Mouse (Mus musculus): ENCODE measurements around the gene Cyp2d22. TPM values are rescaled to one million over a fixed set of nuclear protein-coding genes. Genes with fewer than 3 reads are reported as not detected.

The Cyp2d22 gene
- polyA plus RNA-seq, 1 experiment from 2014 or later, result 3.8 TPM

DNA sequence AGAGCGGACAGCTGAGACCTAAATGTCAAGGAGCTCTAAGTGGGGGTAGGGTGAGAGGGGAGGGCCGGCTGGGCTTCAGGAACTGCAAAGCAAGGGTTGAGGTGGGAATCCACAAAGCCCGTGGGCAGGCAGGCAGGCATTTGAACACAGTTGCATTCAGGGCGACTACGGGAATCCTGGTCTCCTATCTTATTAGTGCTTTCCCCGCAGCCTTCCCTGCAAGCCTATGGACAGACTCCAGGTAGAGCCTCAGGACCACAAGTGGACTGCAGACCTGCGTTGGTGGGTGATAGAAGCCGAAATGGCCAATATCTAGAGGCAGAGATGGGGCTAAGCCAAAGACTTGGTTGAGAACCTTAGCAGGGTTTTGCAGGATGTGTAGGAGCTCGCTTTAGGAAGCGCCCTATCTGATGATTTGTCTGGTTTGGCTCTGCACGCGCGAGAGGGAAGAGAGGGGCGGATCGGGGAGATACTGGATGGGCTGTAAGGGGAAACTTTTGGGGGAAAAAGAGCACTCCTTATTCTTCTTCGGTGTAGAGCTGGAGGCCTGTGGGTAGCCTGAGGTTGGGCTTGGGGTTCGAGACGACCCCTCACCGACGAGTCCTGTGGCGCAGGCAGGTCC is 39.5 kb downstream of the Cyp2d22 start:
- H3K36me3 ChIP-seq (replicated peaks), result peaks cover 12% of the 10 kb centered on the region
- 37% methylated on average over 21 of the region's 21 CpGs for WGBS
- H3K4me3 ChIP-seq, result peak overlapping the region; percentile 54
- DNase-seq (ENCODE audit: extremely low spot score, low spot score), result no peak
- H3K27me3 ChIP-seq (ENCODE audit: poor library complexity, severe bottlenecking), result peaks cover 33% of the 10 kb centered on the region
- H3K27ac ChIP-seq, result peak overlapping the region; percentile 86
- peaks cover 61% of the 10 kb centered on the region for H3K4me1 ChIP-seq
- no peaks in the 10 kb centered on the region for H3K9me3 ChIP-seq

- Histone ChIP-seq H3K27me3 (ENCODE audit: poor library complexity, severe bottlenecking) (peaks cover 33% of the 10 kb centered on the region), H3K27ac (no peak overlapping the region), H3K4me1 (peaks cover 61% of the 10 kb centered on the region), H3K36me3 (replicated peaks) (peaks cover 19% of the 10 kb centered on the region), H3K4me3 (no peak overlapping the region), H3K9me3 (no peaks in the 10 kb centered on the region)
- WGBS, result 80% methylated on average over 8 of the region's 8 CpGs
- no peak for DNase-seq (ENCODE audit: extremely low spot score, low spot score)
Measured at GRCm38 (mm10) chr15:82339634-82340254, 40.3 kb downstream of the Cyp2d22 start.

DNA sequence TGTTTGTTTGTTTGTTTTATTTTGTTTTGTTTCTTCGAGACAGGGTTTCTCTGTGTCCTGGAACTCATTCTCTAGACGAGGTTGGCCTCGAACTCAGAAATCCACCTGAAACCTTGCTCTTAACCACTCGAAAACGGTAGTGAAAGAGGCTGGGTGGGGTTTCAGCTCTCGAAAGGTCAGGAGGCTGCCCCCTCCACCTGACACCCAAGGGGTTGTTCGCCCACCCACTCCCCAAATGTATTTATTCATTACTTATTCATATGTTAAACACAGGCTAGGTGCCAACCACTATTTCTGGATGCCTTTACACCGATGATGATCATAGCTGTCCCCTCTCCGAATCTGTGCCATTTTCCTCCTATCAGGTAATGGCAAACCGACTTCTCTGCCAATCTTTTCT is 40.9 kb downstream of the Cyp2d22 start:
- Histone ChIP-seq H3K4me3 (peak overlapping the region; percentile 60), H3K27ac (peak overlapping the region; percentile 83), H3K27me3 (ENCODE audit: poor library complexity, severe bottlenecking) (peaks cover 33% of the 10 kb centered on the region), H3K4me1 (peaks cover 56% of the 10 kb centered on the region), H3K36me3 (replicated peaks) (peaks cover 25% of the 10 kb centered on the region), H3K9me3 (no peaks in the 10 kb centered on the region)
- no peak for DNase-seq (ENCODE audit: extremely low spot score, low spot score)
- 60% methylated on average over 10 of the region's 10 CpGs for WGBS

- under 1% methylated on average over 41 of the region's 41 CpGs for WGBS
- H3K36me3 ChIP-seq (replicated peaks), result peaks cover 28% of the 10 kb centered on the region
- peak within 1 kb of the TSS; percentile 83 for H3K27ac ChIP-seq
- H3K27me3 ChIP-seq (ENCODE audit: poor library complexity, severe bottlenecking), result peaks cover 33% of the 10 kb centered on the region
- peak within 1 kb of the TSS; percentile 60 for H3K4me3 ChIP-seq
- H3K9me3 ChIP-seq, result no peaks in the 10 kb centered on the region
- DNase-seq (ENCODE audit: extremely low spot score, low spot score), result peak; percentile 97
- peaks cover 51% of the 10 kb centered on the region for H3K4me1 ChIP-seq
Measured at GRCm38 (mm10) chr15:82338593-82339112, 41.4 kb downstream of the Cyp2d22 start, which contains the start of the genes Naga, Pheta2 and Smdt1. TSS of gene Naga (minus strand) at chr15:82338925. TSS of gene Pheta2 (plus strand) at chr15:82338942. TSS of gene Smdt1 (plus strand) at chr15:82338959.

DNA sequence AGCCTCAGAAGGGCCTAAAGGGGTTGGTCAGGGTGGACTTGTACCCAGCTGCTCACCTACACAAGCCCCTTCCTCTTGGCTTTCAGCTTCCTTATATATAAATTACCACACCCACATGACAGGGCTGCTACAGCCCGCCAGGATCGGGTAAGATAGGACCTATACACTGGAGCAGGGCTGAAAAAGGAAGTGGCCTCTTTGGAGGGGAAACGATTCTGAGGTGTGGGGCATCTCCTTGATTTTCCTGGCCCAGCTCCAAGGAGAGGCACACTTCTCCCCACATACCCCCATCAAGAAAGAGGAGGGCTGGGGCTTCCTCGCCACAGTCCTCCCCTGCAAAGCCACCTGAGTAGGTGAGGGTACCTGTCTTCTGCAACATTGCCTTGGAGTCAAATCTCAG is 42.2 kb downstream of the Cyp2d22 start:
- Histone ChIP-seq H3K4me1 (peaks cover 47% of the 10 kb centered on the region), H3K9me3 (no peaks in the 10 kb centered on the region)

DNA sequence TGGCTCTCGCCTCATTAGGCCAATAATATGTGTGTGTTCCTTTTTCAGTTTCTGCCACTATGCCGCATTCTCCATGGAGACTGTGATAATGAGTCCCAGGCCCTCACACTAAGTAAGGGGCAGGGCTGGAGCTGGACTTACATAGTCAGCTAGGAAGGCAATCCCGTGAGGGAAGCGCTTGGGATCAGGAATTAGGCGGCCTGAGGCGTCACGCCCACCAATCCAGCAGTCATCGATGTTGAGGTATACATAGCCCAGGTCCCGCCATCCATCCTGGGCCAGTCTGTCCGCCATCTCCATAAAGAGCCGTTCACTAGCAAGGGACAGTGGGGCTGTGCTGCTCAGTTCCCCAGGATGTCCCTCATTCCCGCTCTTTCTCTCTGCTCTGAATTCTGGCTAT is 43.4 kb downstream of the Cyp2d22 start:
- H3K9me3 ChIP-seq, result no peaks in the 10 kb centered on the region
- peaks cover 41% of the 10 kb centered on the region for H3K4me1 ChIP-seq
- H3K27ac ChIP-seq, result no peak overlapping the region
- peaks cover 26% of the 10 kb centered on the region for H3K27me3 ChIP-seq (ENCODE audit: poor library complexity, severe bottlenecking)
- no peak overlapping the region for H3K4me3 ChIP-seq
- H3K36me3 ChIP-seq (replicated peaks), result peaks cover 34% of the 10 kb centered on the region
- DNase-seq (ENCODE audit: extremely low spot score, low spot score), result no peak
- WGBS, result 75% methylated on average over 12 of the region's 12 CpGs

More for the DNA sequence above, 42.2 kb downstream of the Cyp2d22 start:
- Histone ChIP-seq H3K27me3 (ENCODE audit: poor library complexity, severe bottlenecking) (peaks cover 33% of the 10 kb centered on the region), H3K4me3 (peak overlapping the region; percentile 60), H3K36me3 (replicated peaks) (peaks cover 28% of the 10 kb centered on the region), H3K27ac (peak overlapping the region; percentile 83)
- WGBS, result 68% methylated on average over 4 of the region's 4 CpGs
- DNase-seq (ENCODE audit: extremely low spot score, low spot score), result no peak

DNA sequence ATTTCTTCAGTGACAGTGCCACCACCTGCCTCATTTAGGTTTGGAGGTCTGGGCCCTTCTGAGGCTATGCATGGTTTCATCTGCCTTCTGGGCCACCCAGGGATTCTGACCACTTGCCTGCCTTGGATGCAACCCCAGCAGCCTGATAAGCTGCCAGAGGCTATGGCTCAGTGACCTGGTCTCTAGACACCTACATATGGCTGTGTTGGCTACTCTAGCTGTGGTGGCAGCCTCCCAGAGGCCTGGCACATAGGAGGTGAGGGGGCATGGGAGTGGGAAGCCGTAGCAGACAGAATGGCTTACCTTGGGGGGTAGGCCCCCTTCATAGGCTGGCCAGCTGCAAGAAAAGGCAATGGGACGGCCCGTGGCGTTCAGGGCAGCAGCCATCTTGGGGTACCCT is 44.9 kb downstream of the Cyp2d22 start:
- peaks cover 30% of the 10 kb centered on the region for H3K4me1 ChIP-seq
- no peak overlapping the region for H3K4me3 ChIP-seq
- H3K27ac ChIP-seq, result no peak overlapping the region
- DNase-seq (ENCODE audit: extremely low spot score, low spot score), result no peak
- H3K36me3 ChIP-seq (replicated peaks), result peaks cover 44% of the 10 kb centered on the region
- H3K27me3 ChIP-seq (ENCODE audit: poor library complexity, severe bottlenecking), result peaks cover 12% of the 10 kb centered on the region
- no peaks in the 10 kb centered on the region for H3K9me3 ChIP-seq
- WGBS, result 98% methylated on average over 4 of the region's 4 CpGs

- Histone ChIP-seq H3K36me3 (replicated peaks) (peaks cover 15% of the 10 kb centered on the region), H3K27ac (no peak overlapping the region), H3K4me3 (no peak overlapping the region), H3K27me3 (ENCODE audit: poor library complexity, severe bottlenecking) (no peaks in the 10 kb centered on the region), H3K9me3 (no peaks in the 10 kb centered on the region), H3K4me1 (0 out of 2 replicates have a peak, but pooled peaks cover 3% of the 10 kb centered on the region)
- 85% methylated on average over 2 of the region's 2 CpGs for WGBS
- no peak for DNase-seq (ENCODE audit: extremely low spot score, low spot score)
Measured at GRCm38 (mm10) chr15:82325382-82325781, 54.7 kb downstream of the Cyp2d22 start.

DNA sequence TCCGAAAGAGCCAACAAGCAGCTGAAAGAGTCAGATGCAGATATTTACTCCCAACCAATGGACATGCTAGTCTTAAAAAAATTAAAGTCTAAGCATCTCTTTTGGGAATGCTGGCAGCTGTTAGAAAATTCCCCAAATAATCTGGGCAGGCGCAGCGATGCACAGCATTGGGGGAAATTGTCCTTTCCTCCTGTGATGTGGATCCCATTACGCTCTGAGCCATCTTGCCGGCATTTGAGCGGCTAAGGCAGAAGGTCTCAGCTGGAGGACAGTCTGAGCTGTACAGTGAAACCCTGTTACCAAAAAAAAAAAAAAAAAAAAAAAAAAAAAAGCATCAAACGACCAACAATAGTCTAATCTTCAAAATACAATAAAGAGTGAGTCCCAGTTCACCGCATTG is 57.9 kb downstream of the Cyp2d22 start:
- H3K36me3 ChIP-seq (replicated peaks), result no peaks in the 10 kb centered on the region
- H3K4me1 ChIP-seq, result 0 out of 2 replicates have a peak, but pooled peaks cover 3% of the 10 kb centered on the region
- H3K27ac ChIP-seq, result no peak overlapping the region
- WGBS, result 80% methylated on average over 8 of the region's 8 CpGs
- H3K4me3 ChIP-seq, result no peak overlapping the region
- no peaks in the 10 kb centered on the region for H3K27me3 ChIP-seq (ENCODE audit: poor library complexity, severe bottlenecking)
- DNase-seq (ENCODE audit: extremely low spot score, low spot score), result no peak
- no peaks in the 10 kb centered on the region for H3K9me3 ChIP-seq

Small RNA genes within 50 kb of the gene (microRNA-seq; reads per million reads assigned to microRNA genes)
- gene Gm25990 (not detected), gene Gm27331 (not detected), gene Mir7684 (not detected)

Other genes with a start within 250 kb of the Cyp2d22 start
- 207 and 227 TPM in 2 replicates for gene Srebf2, start 233.1 kb downstream of the Cyp2d22 start, polyA plus RNA-seq (2016; fragmentation: Nextera tagmentation; extraction: Ambion mirVana)
- 0.87 and 0.95 TPM in 2 replicates for gene Shisa8, start 167.4 kb downstream of the Cyp2d22 start, polyA plus RNA-seq (2016; fragmentation: Nextera tagmentation; extraction: Ambion mirVana)
- 0.18 TPM in 1 of 2 replicates, not detected in the other for gene Tnfrsf13c, start 155.9 kb downstream of the Cyp2d22 start, polyA plus RNA-seq (2016; fragmentation: Nextera tagmentation; extraction: Ambion mirVana)
- gene Cenpm, start 135.5 kb downstream of the Cyp2d22 start, polyA plus RNA-seq (2016; fragmentation: Nextera tagmentation; extraction: Ambion mirVana), result 95.1 and 97.3 TPM in 2 replicates
- 0.26 TPM in 1 of 2 replicates, not detected in the other for gene 1500009C09Rik, start 127.9 kb downstream of the Cyp2d22 start, polyA plus RNA-seq (2016; fragmentation: Nextera tagmentation; extraction: Ambion mirVana)
- 62.1 and 62.5 TPM in 2 replicates for gene Sept3, start 105.4 kb downstream of the Cyp2d22 start, polyA plus RNA-seq (2016; fragmentation: Nextera tagmentation; extraction: Ambion mirVana)
- gene Wbp2nl, start 81.3 kb downstream of the Cyp2d22 start, polyA plus RNA-seq (2016; fragmentation: Nextera tagmentation; extraction: Ambion mirVana), result 0.10 and 0.11 TPM in 2 replicates
- gene Naga, start 41.3 kb downstream of the Cyp2d22 start, polyA plus RNA-seq (2016; fragmentation: Nextera tagmentation; extraction: Ambion mirVana), result 20.5 and 20.8 TPM in 2 replicates
- gene Pheta2, start 41.3 kb downstream of the Cyp2d22 start, polyA plus RNA-seq (2016; fragmentation: Nextera tagmentation; extraction: Ambion mirVana), result 3.7 and 4.3 TPM in 2 replicates
- gene Smdt1, start 41.3 kb downstream of the Cyp2d22 start, polyA plus RNA-seq (2016; fragmentation: Nextera tagmentation; extraction: Ambion mirVana), result 218 and 236 TPM in 2 replicates
- 228 and 249 TPM in 2 replicates for gene Ndufa6, start 25.9 kb downstream of the Cyp2d22 start, polyA plus RNA-seq (2016; fragmentation: Nextera tagmentation; extraction: Ambion mirVana)
- not detected in 2 replicates for gene Cyp2d11, start 13.8 kb upstream of the Cyp2d22 start, polyA plus RNA-seq (2016; fragmentation: Nextera tagmentation; extraction: Ambion mirVana)
- not detected in 2 replicates for gene Cyp2d10, start 26.9 kb upstream of the Cyp2d22 start, polyA plus RNA-seq (2016; fragmentation: Nextera tagmentation; extraction: Ambion mirVana)
- gene Cyp2d9, start 53.2 kb upstream of the Cyp2d22 start, polyA plus RNA-seq (2016; fragmentation: Nextera tagmentation; extraction: Ambion mirVana), result not detected in 2 replicates
- gene Cyp2d12, start 174.8 kb upstream of the Cyp2d22 start, polyA plus RNA-seq (2016; fragmentation: Nextera tagmentation; extraction: Ambion mirVana), result not detected in 2 replicates
- gene Cyp2d34, start 240.7 kb upstream of the Cyp2d22 start, polyA plus RNA-seq (2016; fragmentation: Nextera tagmentation; extraction: Ambion mirVana), result not detected in 2 replicates

Measured in forebrain, embryonic 10.5 days (tissue).